Mouse (Mus musculus) CD4-positive naive resting alpha-beta T cell, adult 57 days (primary cell): ENCODE data around the gene 1810024B03Rik. TPM values are rescaled to one million over a fixed set of nuclear protein-coding genes. Genes with fewer than 3 reads are reported as not detected.

Source experiments
- total RNA-seq: library from RNA; stranded (reverse); gene quantifications from one replicate; pipeline ENCODE4 v1.2.4, GENCODE M21; 2023

1810024B03Rik gene
- 1.6 TPM for total RNA-seq

GRCm38 (mm10) chr2:127207547-127208451 is at the start of gene 1810024B03Rik, which contains the start of gene Snrnp200:
TSS of gene 1810024B03Rik (minus strand) at chr2:127208280.
TSS of gene Snrnp200 (plus strand) at chr2:127208386.

GRCm38 (mm10) chr2:127247592-127248333 is 39.7 kb upstream of the 1810024B03Rik start, which contains the start of the genes Ciao1 and Tmem127:
TSS of gene Ciao1 (minus strand) at chr2:127247816.
TSS of gene Tmem127 (plus strand) at chr2:127247908.

GRCm38 (mm10) chr2:127143158-127144063 is 64.7 kb downstream of the 1810024B03Rik start, which contains the start of gene Itpripl1:
TSS of gene Itpripl1 (minus strand) at chr2:127143442.

Other genes starting within 250 kb of the 1810024B03Rik start
- 31.8 TPM for gene Ap4e1, start 199.6 kb downstream of the 1810024B03Rik start, total RNA-seq
- gene Blvra, start 137.6 kb downstream of the 1810024B03Rik start, total RNA-seq = 14.7 TPM
- 4.5 TPM for gene Ncaph, start 74.3 kb downstream of the 1810024B03Rik start, total RNA-seq
- gene Itpripl1, start 64.8 kb downstream of the 1810024B03Rik start, total RNA-seq = 18.2 TPM
- gene Snrnp200, start 106 bp upstream of the 1810024B03Rik start, total RNA-seq = 166 TPM
- gene Ciao1, start 39.5 kb upstream of the 1810024B03Rik start, total RNA-seq = 45.4 TPM
- gene Tmem127, start 39.6 kb upstream of the 1810024B03Rik start, total RNA-seq = 51.3 TPM
- gene Stard7, start 61.9 kb upstream of the 1810024B03Rik start, total RNA-seq = 67.7 TPM
- gene Dusp2, start 127.9 kb upstream of the 1810024B03Rik start, total RNA-seq = 298 TPM
- gene Astl, start 130.4 kb upstream of the 1810024B03Rik start, total RNA-seq = 0.80 TPM
- gene Adra2b, start 154.9 kb upstream of the 1810024B03Rik start, total RNA-seq = 0.24 TPM
- 1.1 TPM for gene Gpat2, start 216.9 kb upstream of the 1810024B03Rik start, total RNA-seq
- gene Fahd2a, start 236.3 kb upstream of the 1810024B03Rik start, total RNA-seq = 13.6 TPM